ENCODE assay signal across 8 mouse cellular contexts in genomic region chr17:31058745-31059085, GRCm38 (mm10). TPM values are rescaled to one million over a fixed set of nuclear protein-coding genes. Genes with fewer than 3 reads are reported as not detected.
DNase-seq lines count a peak whose midpoint lies in the region; ATAC-seq and TF ChIP-seq lines count a peak whose summit lies in the region.

No protein-coding gene starts in this region.

- no peak for ATAC-seq in embryonic facial prominence, embryonic 13.5 days (ENCODE audit: insufficient number of reproducible peaks, insufficient read depth, low FRiP score, low TSS enrichment, low read depth)
- ATAC-seq in heart, postnatal 0 days (ENCODE audit: insufficient read depth, low read depth), result no peak
- 0 out of 2 replicates have a peak, but pooled peaks have one; percentile 8 for ATAC-seq in liver, embryonic 15.5 days (ENCODE audit: insufficient read depth)
- no peak for ATAC-seq in neural tube, embryonic 11.5 days (ENCODE audit: insufficient read depth, low FRiP score, low TSS enrichment)

- no peaks in the 10 kb centered on the region for H3K36me3 ChIP-seq in embryonic facial prominence, embryonic 13.5 days
- H3K36me3 ChIP-seq in heart, postnatal 0 days (replicated peaks; ENCODE audit: control insufficient read depth, insufficient read depth, low read length), result no peaks in the 10 kb centered on the region
- no peaks in the 10 kb centered on the region for H3K36me3 ChIP-seq in liver, embryonic 15.5 days (replicated peaks)
- no peaks in the 10 kb centered on the region for H3K36me3 ChIP-seq in neural tube, embryonic 11.5 days (ENCODE audit: control insufficient read depth, insufficient read depth, low read length)

- TF ChIP-seq CTCF in heart, postnatal 0 days (IDR thresholded peaks at IDR 0.05; ENCODE audit: low read depth), result no peak

- H3K9me3 ChIP-seq in embryonic facial prominence, embryonic 13.5 days, result peaks cover 2% of the 10 kb centered on the region
- H3K9me3 ChIP-seq in heart, postnatal 0 days (replicated peaks; ENCODE audit: control insufficient read depth, low read length), result no peaks in the 10 kb centered on the region
- no peaks in the 10 kb centered on the region for H3K9me3 ChIP-seq in liver, embryonic 15.5 days (replicated peaks)
- no peaks in the 10 kb centered on the region for H3K9me3 ChIP-seq in neural tube, embryonic 11.5 days (ENCODE audit: control insufficient read depth, low read length)

- peaks cover 19% of the 10 kb centered on the region for H3K27me3 ChIP-seq in embryonic facial prominence, embryonic 13.5 days
- H3K27me3 ChIP-seq in heart, postnatal 0 days (ENCODE audit: control insufficient read depth, insufficient read depth, low read length), result no peaks in the 10 kb centered on the region
- H3K27me3 ChIP-seq in liver, embryonic 15.5 days, result peaks cover 71% of the 10 kb centered on the region
- peaks cover 21% of the 10 kb centered on the region for H3K27me3 ChIP-seq in neural tube, embryonic 11.5 days (ENCODE audit: control insufficient read depth, insufficient read depth, low read length)

- peak overlapping the region; percentile 94 for H3K4me2 ChIP-seq in embryonic facial prominence, embryonic 13.5 days
- peak overlapping the region; percentile 84 for H3K4me2 ChIP-seq in heart, postnatal 0 days (ENCODE audit: low read depth, low read length)
- peak overlapping the region; percentile 82 for H3K4me2 ChIP-seq in liver, embryonic 15.5 days
- H3K4me2 ChIP-seq in neural tube, embryonic 11.5 days (ENCODE audit: low read depth), result peak overlapping the region; percentile 69

- H3K9ac ChIP-seq in embryonic facial prominence, embryonic 13.5 days, result peak overlapping the region; percentile 70
- H3K9ac ChIP-seq in heart, postnatal 0 days (replicated peaks; ENCODE audit: low read depth, low read length), result 0 out of 2 replicates have a peak overlapping the region, but pooled peaks have one; percentile 51
- no peak overlapping the region for H3K9ac ChIP-seq in liver, embryonic 15.5 days
- peak overlapping the region; percentile 42; the same call in 1 of the 2 replicates for H3K9ac ChIP-seq in neural tube, embryonic 11.5 days (ENCODE audit: low read length)

- H3K4me1 ChIP-seq in embryonic facial prominence, embryonic 13.5 days, result peaks cover 36% of the 10 kb centered on the region
- H3K4me1 ChIP-seq in heart, postnatal 0 days (ENCODE audit: control insufficient read depth, insufficient read depth), result peaks cover 22% of the 10 kb centered on the region
- H3K4me1 ChIP-seq in liver, embryonic 15.5 days (replicated peaks), result peaks cover 53% of the 10 kb centered on the region
- peaks cover 10% of the 10 kb centered on the region; the same call in 1 of the 2 replicates for H3K4me1 ChIP-seq in neural tube, embryonic 11.5 days (ENCODE audit: control insufficient read depth, insufficient read depth, low read length)

- TF ChIP-seq EP300 in heart, postnatal 0 days (IDR thresholded peaks at IDR 0.05; ENCODE audit: low read depth), result no peak

- DNase-seq in layer of hippocampus, adult 11-12 months (ENCODE audit: low spot score), result peak; percentile 80
- DNase-seq in layer of hippocampus, adult 9-10 months (ENCODE audit: low spot score), result no peak
- peak; percentile 78 for DNase-seq in heart, postnatal 0 days (ENCODE audit: low spot score)
- DNase-seq in kidney, postnatal 14 days, result peak; percentile 78
- peak; percentile 53 for DNase-seq in neural tube, embryonic 11.5 days (ENCODE audit: low spot score)
- DNase-seq in testis, postnatal 10 days (ENCODE audit: low spot score), result peak; percentile 50

- WGBS in embryonic facial prominence, embryonic 13.5 days, result under 1% methylated on average over 13 of the region's 13 CpGs
- 4% methylated on average over 13 of the region's 13 CpGs for WGBS in heart, postnatal 0 days
- under 1% methylated on average over 13 of the region's 13 CpGs for WGBS in liver, embryonic 15.5 days (ENCODE audit: insufficient replicate concordance)
- 2% methylated on average over 13 of the region's 13 CpGs for WGBS in neural tube, embryonic 11.5 days

- peak overlapping the region; percentile 57 for H3K4me3 ChIP-seq in embryonic facial prominence, embryonic 13.5 days
- H3K4me3 ChIP-seq in heart, postnatal 0 days (ENCODE audit: low read depth, low read length), result peak overlapping the region; percentile 54
- peak overlapping the region; percentile 60 for H3K4me3 ChIP-seq in liver, embryonic 15.5 days (replicated peaks)
- peak overlapping the region; percentile 47 for H3K4me3 ChIP-seq in neural tube, embryonic 11.5 days (ENCODE audit: low read depth, low read length)

- peak overlapping the region; percentile 60 for H3K27ac ChIP-seq in embryonic facial prominence, embryonic 13.5 days
- peak overlapping the region; percentile 77 for H3K27ac ChIP-seq in heart, postnatal 0 days (ENCODE audit: low read depth)
- peak overlapping the region; percentile 66 for H3K27ac ChIP-seq in liver, embryonic 15.5 days (replicated peaks)
- H3K27ac ChIP-seq in neural tube, embryonic 11.5 days (ENCODE audit: low read depth, low read length), result no peak overlapping the region

RNA-seq across cellular contexts. Expression of gene Abcg1, which starts 1.2 kb away (rescaled TPM):
- polyA plus RNA-seq in embryonic facial prominence, embryonic 13.5 days (2015; fragmentation: Nextera tagmentation; extraction: Ambion mirVana), result 14.2 and 14.9 TPM in 2 replicates
- total RNA-seq in heart, postnatal 0 days (2014; rRNA removed; ENCODE audit: low replicate concordance), result 11.3 and 13.5 TPM in 2 replicates
- polyA plus RNA-seq in heart, postnatal 0 days (2015; fragmentation: Nextera tagmentation; extraction: Ambion mirVana), result 9.6 and 10.1 TPM in 2 replicates
- 9.3 and 10.2 TPM in 2 replicates for polyA plus RNA-seq in liver, embryonic 15.5 days (2015; fragmentation: Nextera tagmentation; extraction: Ambion mirVana)
- 8.5 and 9.7 TPM in 2 replicates for polyA plus RNA-seq in neural tube, embryonic 11.5 days (2014; fragmentation: Nextera tagmentation; extraction: Ambion mirVana)
